Mouse (Mus musculus): ENCODE data around the gene Adra1b. TPM values are rescaled to one million over a fixed set of nuclear protein-coding genes. Genes with fewer than 3 reads are reported as not detected.
A peak's percentile ranks its signal among the peaks of the same experiment; 100 is the strongest.

Adra1b gene
- polyA plus RNA-seq, 1 experiment from 2014 or later: 0.04 TPM

- Histone ChIP-seq H3K27me3 (ENCODE audit: low read depth, poor library complexity, severe bottlenecking) (peaks cover 48% of the 10 kb centered on the region), H3K36me3 (no peaks in the 10 kb centered on the region), H3K4me3 (peak overlapping the region; percentile 60), H3K4me1 (peaks cover 8% of the 10 kb centered on the region; the same call in 1 of the 2 replicates), H3K27ac (no peak overlapping the region), H3K9me3 (replicated peaks) (no peaks in the 10 kb centered on the region)
- no peak for DNase-seq (ENCODE audit: low spot score)
- 93% methylated on average over 15 of the region's 15 CpGs for WGBS
Observed at GRCm38 (mm10) chr11:43835456-43835855, 65.6 kb downstream of the Adra1b start.

GRCm38 (mm10) chr11:43834531-43834930, 66.5 kb downstream of the Adra1b start:
- Histone ChIP-seq H3K27ac (no peak overlapping the region), H3K4me1 (peaks cover 8% of the 10 kb centered on the region; the same call in 1 of the 2 replicates), H3K36me3 (no peaks in the 10 kb centered on the region), H3K27me3 (ENCODE audit: low read depth, poor library complexity, severe bottlenecking) (peaks cover 48% of the 10 kb centered on the region), H3K9me3 (replicated peaks) (no peaks in the 10 kb centered on the region), H3K4me3 (no peak overlapping the region)
- no peak for DNase-seq (ENCODE audit: low spot score)
- WGBS: 81% methylated on average over 11 of the region's 11 CpGs

DNA sequence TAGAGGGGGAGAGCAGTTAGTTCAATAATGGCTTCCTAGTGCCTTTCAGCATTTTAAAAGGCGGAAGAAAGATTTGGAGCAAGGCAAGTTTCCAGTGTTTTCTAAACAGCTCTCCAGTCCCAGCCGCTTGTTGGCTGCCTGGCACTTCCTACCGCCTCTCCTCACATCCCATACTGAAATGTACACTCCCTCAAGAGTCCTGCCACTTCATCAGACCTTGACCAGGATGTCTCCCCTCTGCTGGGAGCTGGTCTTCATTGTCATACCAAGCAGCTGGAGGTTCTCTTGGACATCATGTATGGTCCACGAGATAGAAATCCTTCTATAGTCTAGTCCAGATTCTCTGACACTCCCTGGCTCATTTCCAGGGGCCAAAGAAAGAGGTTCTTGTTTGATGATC, 69.5 kb downstream of the Adra1b start:
- H3K27me3 ChIP-seq (ENCODE audit: low read depth, poor library complexity, severe bottlenecking): peaks cover 28% of the 10 kb centered on the region
- no peak overlapping the region for H3K4me3 ChIP-seq
- H3K9me3 ChIP-seq (replicated peaks): no peaks in the 10 kb centered on the region
- no peaks in the 10 kb centered on the region for H3K36me3 ChIP-seq
- H3K27ac ChIP-seq: no peak overlapping the region
- peaks cover 7% of the 10 kb centered on the region; the same call in 1 of the 2 replicates for H3K4me1 ChIP-seq
- no peak for DNase-seq (ENCODE audit: low spot score)
- WGBS: 83% methylated on average over 4 of the region's 4 CpGs

DNA sequence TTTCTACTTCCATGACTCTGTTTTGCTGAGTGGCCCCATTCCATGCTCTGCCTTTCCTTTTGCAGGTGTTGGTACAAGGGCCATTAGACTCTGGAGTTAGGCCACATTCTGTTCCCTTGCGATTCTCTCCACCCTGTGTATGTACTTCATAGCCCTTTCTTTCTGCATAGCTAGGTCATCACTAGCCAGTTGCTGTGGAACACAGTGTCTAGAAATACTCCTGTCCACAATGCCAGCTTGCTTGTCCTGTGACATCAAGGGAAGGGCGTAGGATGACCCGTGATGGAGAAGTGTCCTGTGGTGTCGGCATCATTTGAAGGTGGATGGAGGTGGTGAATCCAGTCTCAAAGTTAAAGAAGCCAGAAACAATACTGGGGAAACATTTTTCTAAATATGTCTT, 74.2 kb downstream of the Adra1b start:
- Histone ChIP-seq H3K4me3 (no peak overlapping the region), H3K27me3 (ENCODE audit: low read depth, poor library complexity, severe bottlenecking) (no peaks in the 10 kb centered on the region), H3K9me3 (replicated peaks) (no peaks in the 10 kb centered on the region), H3K27ac (no peak overlapping the region), H3K36me3 (no peaks in the 10 kb centered on the region), H3K4me1 (no peaks in the 10 kb centered on the region)
- WGBS: 93% methylated on average over 4 of the region's 4 CpGs
- no peak for DNase-seq (ENCODE audit: low spot score)

GRCm38 (mm10) chr11:43823349-43823748, 77.7 kb downstream of the Adra1b start:
- Histone ChIP-seq H3K4me3 (no peak overlapping the region), H3K36me3 (no peaks in the 10 kb centered on the region), H3K9me3 (replicated peaks) (no peaks in the 10 kb centered on the region), H3K27ac (no peak overlapping the region), H3K4me1 (no peaks in the 10 kb centered on the region), H3K27me3 (ENCODE audit: low read depth, poor library complexity, severe bottlenecking) (no peaks in the 10 kb centered on the region)
- DNase-seq (ENCODE audit: low spot score): no peak
- WGBS: 76% methylated on average over 5 of the region's 5 CpGs

GRCm38 (mm10) chr11:43820552-43821460, 80.2 kb downstream of the Adra1b start:
- Histone ChIP-seq H3K4me1 (no peaks in the 10 kb centered on the region), H3K36me3 (no peaks in the 10 kb centered on the region), H3K27ac (no peak overlapping the region), H3K9me3 (replicated peaks) (no peaks in the 10 kb centered on the region), H3K4me3 (no peak overlapping the region), H3K27me3 (ENCODE audit: low read depth, poor library complexity, severe bottlenecking) (no peaks in the 10 kb centered on the region)
- WGBS: 78% methylated on average over 11 of the region's 11 CpGs
- DNase-seq (ENCODE audit: low spot score): no peak

GRCm38 (mm10) chr11:43817368-43817923, 83.6 kb downstream of the Adra1b start:
- H3K36me3 ChIP-seq: no peaks in the 10 kb centered on the region
- no peak for DNase-seq (ENCODE audit: low spot score)
- H3K9me3 ChIP-seq (replicated peaks): no peaks in the 10 kb centered on the region
- no peak overlapping the region for H3K27ac ChIP-seq
- H3K27me3 ChIP-seq (ENCODE audit: low read depth, poor library complexity, severe bottlenecking): no peaks in the 10 kb centered on the region
- WGBS: 74% methylated on average over 9 of the region's 9 CpGs
- no peaks in the 10 kb centered on the region for H3K4me1 ChIP-seq
- H3K4me3 ChIP-seq: no peak overlapping the region

GRCm38 (mm10) chr11:43812535-43812934, 88.5 kb downstream of the Adra1b start:
- peaks cover 5% of the 10 kb centered on the region; the same call in 1 of the 2 replicates for H3K4me1 ChIP-seq
- no peak overlapping the region for H3K4me3 ChIP-seq
- H3K36me3 ChIP-seq: no peaks in the 10 kb centered on the region
- no peaks in the 10 kb centered on the region for H3K27me3 ChIP-seq (ENCODE audit: low read depth, poor library complexity, severe bottlenecking)
- DNase-seq (ENCODE audit: low spot score): no peak
- H3K27ac ChIP-seq: no peak overlapping the region
- WGBS: 75% methylated on average over 5 of the region's 5 CpGs
- no peaks in the 10 kb centered on the region for H3K9me3 ChIP-seq (replicated peaks)

GRCm38 (mm10) chr11:43807732-43808131, 93.3 kb downstream of the Adra1b start:
- no peaks in the 10 kb centered on the region for H3K27me3 ChIP-seq (ENCODE audit: low read depth, poor library complexity, severe bottlenecking)
- H3K4me1 ChIP-seq: peaks cover 6% of the 10 kb centered on the region; the same call in 1 of the 2 replicates
- no peak overlapping the region for H3K4me3 ChIP-seq
- H3K36me3 ChIP-seq: no peaks in the 10 kb centered on the region
- DNase-seq (ENCODE audit: low spot score): no peak
- H3K9me3 ChIP-seq (replicated peaks): no peaks in the 10 kb centered on the region
- 67% methylated on average over 5 of the region's 5 CpGs for WGBS
- no peak overlapping the region for H3K27ac ChIP-seq

GRCm38 (mm10) chr11:43795992-43796391, 105.0 kb downstream of the Adra1b start:
- no peaks in the 10 kb centered on the region for H3K36me3 ChIP-seq
- no peak for DNase-seq (ENCODE audit: low spot score)
- H3K27me3 ChIP-seq (ENCODE audit: low read depth, poor library complexity, severe bottlenecking): no peaks in the 10 kb centered on the region
- H3K9me3 ChIP-seq (replicated peaks): no peaks in the 10 kb centered on the region
- WGBS: 39% methylated on average over 8 of the region's 8 CpGs
- no peaks in the 10 kb centered on the region for H3K4me1 ChIP-seq
- H3K4me3 ChIP-seq: no peak overlapping the region
- H3K27ac ChIP-seq: no peak overlapping the region

DNA sequence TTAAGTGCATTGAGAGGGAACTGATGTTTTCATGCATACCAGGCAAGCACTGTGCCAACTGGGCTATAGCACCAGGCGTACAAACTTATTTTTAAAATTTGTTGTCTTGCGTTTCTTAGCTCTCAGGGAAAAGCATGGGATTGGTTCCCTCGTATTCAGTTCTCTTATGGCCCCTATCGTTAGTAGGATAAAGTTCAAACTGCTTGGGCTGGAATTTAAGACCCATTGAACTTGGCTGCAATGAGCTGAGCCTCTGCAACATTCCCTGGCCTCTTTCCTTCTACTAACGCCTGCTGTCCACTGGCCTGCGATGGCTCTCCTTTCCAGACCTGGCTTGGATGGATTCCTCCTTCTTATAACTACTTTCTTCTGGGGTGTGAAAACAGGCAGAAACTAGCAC, 110.6 kb downstream of the Adra1b start:
- Histone ChIP-seq H3K9me3 (replicated peaks) (no peaks in the 10 kb centered on the region), H3K36me3 (no peaks in the 10 kb centered on the region), H3K27ac (no peak overlapping the region), H3K4me1 (no peaks in the 10 kb centered on the region), H3K4me3 (no peak overlapping the region), H3K27me3 (ENCODE audit: low read depth, poor library complexity, severe bottlenecking) (no peaks in the 10 kb centered on the region)
- WGBS: 83% methylated on average over 6 of the region's 6 CpGs
- DNase-seq (ENCODE audit: low spot score): no peak

- H3K27ac ChIP-seq: no peak overlapping the region
Observed at GRCm38 (mm10) chr11:43783772-43784171, 117.2 kb downstream of the Adra1b start.

DNA sequence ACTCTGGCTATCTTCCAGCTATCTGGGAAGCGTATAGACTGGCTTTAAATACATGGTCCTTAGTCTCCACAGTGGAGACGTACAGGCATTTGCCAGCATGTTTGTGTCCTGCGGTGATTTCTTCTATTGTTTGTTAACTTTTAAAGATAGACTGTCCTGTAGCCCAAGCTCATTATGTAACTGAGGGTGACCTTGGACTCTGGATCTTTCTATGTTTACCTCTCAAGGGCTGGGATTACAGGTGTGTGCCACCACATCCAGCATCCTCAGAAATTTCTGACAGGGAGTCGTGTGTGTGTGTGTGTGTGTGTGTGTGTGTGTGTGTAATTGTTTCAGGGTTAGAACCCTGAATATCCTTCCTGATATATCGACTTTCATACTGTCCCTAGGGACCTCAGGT, 117.9 kb downstream of the Adra1b start:
- Histone ChIP-seq H3K9me3 (replicated peaks) (no peaks in the 10 kb centered on the region), H3K36me3 (no peaks in the 10 kb centered on the region), H3K4me1 (no peaks in the 10 kb centered on the region), H3K27me3 (ENCODE audit: low read depth, poor library complexity, severe bottlenecking) (no peaks in the 10 kb centered on the region), H3K27ac (no peak overlapping the region), H3K4me3 (no peak overlapping the region)
- DNase-seq (ENCODE audit: low spot score): no peak
- 81% methylated on average over 5 of the region's 5 CpGs for WGBS

More at GRCm38 (mm10) chr11:43783772-43784171, 117.2 kb downstream of the Adra1b start:
- 13% methylated on average over 2 of the region's 2 CpGs for WGBS
- no peaks in the 10 kb centered on the region for H3K9me3 ChIP-seq (replicated peaks)
- no peaks in the 10 kb centered on the region for H3K27me3 ChIP-seq (ENCODE audit: low read depth, poor library complexity, severe bottlenecking)
- H3K4me3 ChIP-seq: no peak overlapping the region
- no peaks in the 10 kb centered on the region for H3K4me1 ChIP-seq
- no peaks in the 10 kb centered on the region for H3K36me3 ChIP-seq
- DNase-seq (ENCODE audit: low spot score): peak; percentile 85

All from limb, embryonic 10.5 days (tissue).